Mouse (Mus musculus) stomach, embryonic 14.5 days (tissue): ENCODE measurements around the gene Dspp. TPM values are rescaled to one million over a fixed set of nuclear protein-coding genes. Genes with fewer than 3 reads are reported as not detected.

Source experiments
- ATAC-seq: fragments of 200-750 bp; cut with Nextera tagmentation; 2 replicates; pipeline ENCODE4 v1.8.0; 2017; ENCODE audit warnings: low read depth, moderate TSS enrichment; ENCODE audit not compliant: insufficient number of reproducible peaks, insufficient read depth, low FRiP score
- H3K27ac ChIP-seq: fragments of 300-500 bp; sonication (generic); 2 replicates; pipeline ENCODE4 v1.5.1; 2014; ENCODE audit warnings: mild to moderate bottlenecking, low read length, moderate library complexity, mixed read lengths
- H3K27me3 ChIP-seq: fragments of 300-500 bp; sonication (generic); 2 replicates; pipeline ENCODE4 v1.6.1; 2014; ENCODE audit warnings: low read length, control low read depth, mixed read lengths; ENCODE audit not compliant: control insufficient read depth, insufficient read depth
- H3K36me3 ChIP-seq: fragments of 300-500 bp; sonication (generic); 2 replicates; pipeline ENCODE4 v1.6.1; 2014; ENCODE audit warnings: mild to moderate bottlenecking, control low read depth, low read length, moderate library complexity, mixed read lengths; ENCODE audit not compliant: control insufficient read depth, insufficient read depth
- H3K4me1 ChIP-seq: fragments of 300-500 bp; sonication (generic); 2 replicates; pipeline ENCODE4 v1.6.1; 2014; ENCODE audit warnings: low read length, control low read depth, mixed read lengths; ENCODE audit not compliant: control insufficient read depth, insufficient read depth
- H3K4me2 ChIP-seq: fragments of 300-500 bp; sonication (generic); replicated peaks from 2 replicates; pipeline ENCODE4 v1.6.1; 2014; ENCODE audit warnings: low read depth, low read length, control low read depth
- H3K4me3 ChIP-seq: fragments of 300-500 bp; sonication (generic); 2 replicates; pipeline ENCODE4 v1.5.1; 2014; ENCODE audit warnings: low read depth, low read length, control low read depth
- H3K9ac ChIP-seq: fragments of 300-500 bp; sonication (generic); replicated peaks from 2 replicates; pipeline ENCODE4 v1.6.1; 2014; ENCODE audit warnings: low read depth, mild to moderate bottlenecking, control low read depth, low read length, moderate library complexity, mixed read lengths
- H3K9me3 ChIP-seq: fragments of 300-500 bp; sonication (generic); 2 replicates; pipeline ENCODE4 v1.6.1; 2016; ENCODE audit warnings: low read depth, low read length, control low read depth; ENCODE audit not compliant: control insufficient read depth
- whole genome bisulfite sequencing: fragments of 180-500 bp; shearing (Covaris S2); extraction: QIAGEN DNeasy Blood & Tissue Kit; methylation state at CpG from one replicate; pipeline ENCODE4 v1.1.7; 2014; 5-methylcytosine and 5-hydroxymethylcytosine counted together
- polyA plus RNA-seq: library from polyadenylated mRNA; unstranded; fragments of >200 nt; fragmentation: Nextera tagmentation; extraction: Ambion mirVana; gene quantifications from 2 replicates; pipeline ENCODE4 v1.2.1, GENCODE M21; 2014

Dspp gene
- polyA plus RNA-seq, 1 experiment from 2014 or later: not detected

- Histone ChIP-seq H3K36me3 (no peaks in the 10 kb centered on the region), H3K4me1 (no peaks in the 10 kb centered on the region), H3K9ac (no peak overlapping the region), H3K4me2 (no peak overlapping the region), H3K9me3 (no peaks in the 10 kb centered on the region), H3K27ac (no peak overlapping the region), H3K4me3 (no peak overlapping the region), H3K27me3 (no peaks in the 10 kb centered on the region)
- ATAC-seq: no peak
- WGBS: 44% methylated on average over 10 of the region's 10 CpGs
These were observed 32.5 kb upstream of the Dspp start for GRCm38 (mm10) chr5:104137920-104138541.

- H3K9me3 ChIP-seq: no peaks in the 10 kb centered on the region
- H3K36me3 ChIP-seq: no peaks in the 10 kb centered on the region
- no peak overlapping the region for H3K4me3 ChIP-seq
- ATAC-seq: no peak
- no peak overlapping the region for H3K9ac ChIP-seq
- no peak overlapping the region for H3K27ac ChIP-seq
- WGBS: 85% methylated on average over 2 of the region's 2 CpGs
- no peaks in the 10 kb centered on the region for H3K27me3 ChIP-seq
- H3K4me2 ChIP-seq: no peak overlapping the region
- H3K4me1 ChIP-seq: no peaks in the 10 kb centered on the region
These were observed 29.4 kb upstream of the Dspp start for GRCm38 (mm10) chr5:104141067-104141466.

- H3K4me1 ChIP-seq: no peaks in the 10 kb centered on the region
- no peak overlapping the region for H3K9ac ChIP-seq
- H3K27ac ChIP-seq: no peak overlapping the region
- H3K4me2 ChIP-seq: no peak overlapping the region
- no peak for ATAC-seq
- H3K27me3 ChIP-seq: no peaks in the 10 kb centered on the region
- H3K4me3 ChIP-seq: no peak overlapping the region
- 74% methylated on average over 4 of the region's 4 CpGs for whole genome bisulfite sequencing
- H3K9me3 ChIP-seq: no peaks in the 10 kb centered on the region
- no peaks in the 10 kb centered on the region for H3K36me3 ChIP-seq
These were observed 26.5 kb upstream of the Dspp start for GRCm38 (mm10) chr5:104144057-104144456.

GRCm38 (mm10) chr5:104149349-104149748 is 21.2 kb upstream of the Dspp start:
- Histone ChIP-seq H3K27ac (no peak overlapping the region), H3K27me3 (no peaks in the 10 kb centered on the region), H3K4me1 (no peaks in the 10 kb centered on the region), H3K9ac (no peak overlapping the region), H3K4me3 (no peak overlapping the region), H3K4me2 (no peak overlapping the region), H3K36me3 (no peaks in the 10 kb centered on the region), H3K9me3 (no peaks in the 10 kb centered on the region)
- 63% methylated on average over 7 of the region's 7 CpGs for WGBS
- ATAC-seq: no peak

- no peak overlapping the region for H3K27ac ChIP-seq
- H3K9ac ChIP-seq: no peak overlapping the region
- no peak overlapping the region for H3K4me3 ChIP-seq
- H3K9me3 ChIP-seq: no peaks in the 10 kb centered on the region
- no peaks in the 10 kb centered on the region for H3K4me1 ChIP-seq
- H3K4me2 ChIP-seq: no peak overlapping the region
- no peaks in the 10 kb centered on the region for H3K36me3 ChIP-seq
- H3K27me3 ChIP-seq: no peaks in the 10 kb centered on the region
- no peak for ATAC-seq
- WGBS: 89% methylated on average over 6 of the region's 6 CpGs
These were observed 20.3 kb upstream of the Dspp start for GRCm38 (mm10) chr5:104150196-104150595.

- no peak overlapping the region for H3K4me3 ChIP-seq
- no peak overlapping the region for H3K9ac ChIP-seq
- WGBS: 91% methylated on average over 7 of the region's 7 CpGs
- no peak overlapping the region for H3K4me2 ChIP-seq
- no peak overlapping the region for H3K27ac ChIP-seq
- no peaks in the 10 kb centered on the region for H3K27me3 ChIP-seq
- H3K36me3 ChIP-seq: no peaks in the 10 kb centered on the region
- ATAC-seq: no peak
- no peaks in the 10 kb centered on the region for H3K4me1 ChIP-seq
- no peaks in the 10 kb centered on the region for H3K9me3 ChIP-seq
These were observed 12.8 kb upstream of the Dspp start for GRCm38 (mm10) chr5:104157701-104158100.

- WGBS: 85% methylated on average over 7 of the region's 7 CpGs
These were observed 12.0 kb upstream of the Dspp start for GRCm38 (mm10) chr5:104158332-104159052.

GRCm38 (mm10) chr5:104160581-104160980 is 9.9 kb upstream of the Dspp start:
- WGBS: 84% methylated on average over 3 of the region's 3 CpGs
- H3K27ac ChIP-seq: no peak overlapping the region
- H3K4me2 ChIP-seq: no peak overlapping the region
- H3K4me1 ChIP-seq: no peaks in the 10 kb centered on the region
- no peaks in the 10 kb centered on the region for H3K36me3 ChIP-seq
- H3K9ac ChIP-seq: no peak overlapping the region
- H3K27me3 ChIP-seq: no peaks in the 10 kb centered on the region
- H3K4me3 ChIP-seq: no peak overlapping the region
- ATAC-seq: no peak
- no peaks in the 10 kb centered on the region for H3K9me3 ChIP-seq

More at GRCm38 (mm10) chr5:104158332-104159052, 12.0 kb upstream of the Dspp start:
- Histone ChIP-seq H3K4me2 (no peak overlapping the region), H3K27ac (no peak overlapping the region), H3K27me3 (no peaks in the 10 kb centered on the region), H3K9ac (no peak overlapping the region), H3K4me3 (no peak overlapping the region), H3K36me3 (no peaks in the 10 kb centered on the region), H3K4me1 (no peaks in the 10 kb centered on the region), H3K9me3 (no peaks in the 10 kb centered on the region)
- ATAC-seq: no peak
